Mouse (Mus musculus) thymus, adult 2 months (tissue): ENCODE results near the gene Fhl3.

Experiments used
- CTCF ChIP-seq: fragments of 200-500 bp; IDR thresholded peaks from 2 replicates; pipeline ENCODE4 v1.5.1; 2012; ENCODE audit warnings: mild to moderate bottlenecking, control low read depth, low read length, moderate library complexity, borderline replicate concordance; ENCODE audit not compliant: control insufficient read depth, poor library complexity, insufficient read depth; ENCODE audit errors: extremely low read depth
- POLR2A ChIP-seq: fragments of 200-500 bp; IDR thresholded peaks from 2 replicates; pipeline ENCODE4 v1.6.1; 2012; ENCODE audit warnings: mild to moderate bottlenecking, low read length, control low read depth, moderate library complexity; ENCODE audit not compliant: control insufficient read depth, poor library complexity, insufficient read depth; ENCODE audit errors: extremely low read depth

- TF ChIP-seq POLR2A (no peak), CTCF (no peak)
Observed at GRCm38 (mm10) chr4:124659251-124660217, 41.0 kb upstream of the Fhl3 start.
